Mouse (Mus musculus) olfactory bulb, adult 2 months (tissue): ENCODE results near the gene Miip. TPM values are rescaled to one million over a fixed set of nuclear protein-coding genes. Genes with fewer than 3 reads are reported as not detected.

Experiments used
- H3K27ac ChIP-seq: fragments of 200-500 bp; 2 replicates; pipeline ENCODE4 v1.5.1; 2012; ENCODE audit warnings: low read depth, low read length; ENCODE audit not compliant: insufficient read depth
- H3K4me1 ChIP-seq: fragments of 200-500 bp; 2 replicates; pipeline ENCODE4 v1.6.1; 2012; ENCODE audit warnings: low read length; ENCODE audit not compliant: control insufficient read depth, insufficient read depth
- H3K4me3 ChIP-seq: fragments of 200-500 bp; 2 replicates; pipeline ENCODE4 v1.5.1; 2012; ENCODE audit warnings: mild to moderate bottlenecking, low read depth, low read length, moderate library complexity; ENCODE audit not compliant: insufficient read depth
- CTCF ChIP-seq: fragments of 200-500 bp; IDR thresholded peaks from 2 replicates; pipeline ENCODE4 v1.5.1; 2012; ENCODE audit warnings: low read depth, mild to moderate bottlenecking, low read length, moderate library complexity; ENCODE audit not compliant: insufficient read depth
- POLR2A ChIP-seq: fragments of 200-500 bp; IDR thresholded peaks from 2 replicates; pipeline ENCODE4 v1.6.1; 2012; ENCODE audit warnings: mild to moderate bottlenecking, low read depth, low read length, moderate library complexity; ENCODE audit not compliant: insufficient read depth
- WGBS: fragments of 180-500 bp; shearing (Covaris S2); methylation state at CpG from one replicate; pipeline ENCODE4 v1.1.7; 2018; 5-methylcytosine and 5-hydroxymethylcytosine counted together
- polyA plus RNA-seq: library from polyadenylated mRNA; stranded (reverse); fragments of >200 nt; gene quantifications from 2 replicates; pipeline ENCODE4 v1.2.4, GENCODE M21; 2012; ENCODE audit warnings: low replicate concordance; ENCODE audit not compliant: missing spikeins, insufficient read depth, insufficient read length

Miip gene
- polyA plus RNA-seq, 1 experiment: not detected

DNA sequence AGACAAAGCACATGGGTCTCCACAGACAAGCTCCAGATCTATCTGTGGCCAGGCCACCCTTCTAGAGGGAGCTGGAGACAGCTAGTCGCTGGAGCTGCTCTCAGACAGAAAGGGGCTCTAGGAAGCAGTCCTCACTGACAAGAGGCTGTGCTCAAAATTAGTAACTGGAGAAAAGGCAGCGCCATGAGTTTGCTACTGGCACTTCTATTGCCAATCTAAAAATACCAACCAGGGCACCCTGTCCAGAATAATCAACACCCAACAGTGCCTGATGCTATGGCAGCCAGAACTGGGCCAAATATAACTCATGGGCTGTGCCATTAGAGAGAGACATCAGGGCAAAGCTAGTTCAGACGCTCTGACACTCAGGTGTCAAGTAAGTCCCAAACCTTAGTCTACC is 28.7 kb upstream of the Miip start:
- H3K4me3 ChIP-seq: no peak overlapping the region
- WGBS: 56% methylated on average over 3 of the region's 3 CpGs
- 0 out of 2 replicates have a peak overlapping the region, but pooled peaks have one; percentile 13 for H3K27ac ChIP-seq
- peaks cover 21% of the 10 kb centered on the region for H3K4me1 ChIP-seq
- no peak for TF ChIP-seq POLR2A
- no peak for TF ChIP-seq CTCF

DNA sequence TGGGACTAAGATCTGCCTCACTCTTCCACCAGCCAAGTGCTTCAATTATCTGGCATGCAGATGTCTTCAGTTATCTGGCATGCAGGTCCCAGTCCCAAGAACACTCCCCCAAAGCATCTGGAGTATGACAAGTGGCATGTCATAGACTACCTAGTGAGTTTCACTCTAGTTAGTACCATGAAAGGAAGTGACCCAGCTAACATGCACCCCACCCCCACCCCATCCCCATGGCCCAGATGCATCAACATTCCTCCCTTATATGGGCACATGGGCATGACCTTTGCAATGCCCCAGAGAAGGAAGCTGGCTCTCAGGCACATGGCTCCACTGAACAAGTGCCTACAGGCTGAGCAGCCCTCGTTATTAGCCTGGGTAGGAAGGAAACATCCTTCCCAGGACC is 27.8 kb upstream of the Miip start:
- H3K27ac ChIP-seq: no peak overlapping the region
- WGBS: 62% methylated on average over 1 of the region's 1 CpGs
- H3K4me3 ChIP-seq: no peak overlapping the region
- peaks cover 21% of the 10 kb centered on the region for H3K4me1 ChIP-seq
- TF ChIP-seq CTCF (no peak), POLR2A (no peak)

DNA sequence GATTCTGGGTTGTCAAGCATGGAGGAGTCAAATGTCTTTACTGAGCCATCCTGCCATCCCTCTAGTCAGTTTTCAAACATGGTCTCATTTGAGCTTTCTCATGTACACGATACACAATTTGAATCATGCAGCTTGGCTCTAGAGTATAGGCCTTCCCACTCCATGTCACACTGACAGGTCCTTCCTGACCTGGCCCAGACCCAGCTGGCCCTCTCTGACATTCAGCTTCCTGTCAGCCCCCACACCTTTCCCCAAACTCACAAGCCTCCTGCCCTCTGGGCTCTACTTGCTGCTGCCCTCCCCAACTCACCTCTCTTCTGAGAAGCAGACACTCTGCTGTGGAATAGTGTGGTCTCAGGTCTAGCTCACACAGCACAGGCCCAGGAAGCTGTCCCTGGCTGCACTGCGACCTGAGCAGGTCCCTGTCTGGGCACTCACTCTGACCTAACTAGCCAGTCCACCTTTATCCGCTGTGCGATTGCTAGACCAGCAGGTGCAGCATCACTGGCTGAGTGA is 27.3 kb upstream of the Miip start:
- 91% methylated on average over 4 of the region's 4 CpGs for WGBS
- TF ChIP-seq POLR2A: no peak
- no peak for TF ChIP-seq CTCF
- Histone ChIP-seq H3K4me3 (no peak overlapping the region), H3K27ac (no peak overlapping the region), H3K4me1 (peaks cover 20% of the 10 kb centered on the region)

DNA sequence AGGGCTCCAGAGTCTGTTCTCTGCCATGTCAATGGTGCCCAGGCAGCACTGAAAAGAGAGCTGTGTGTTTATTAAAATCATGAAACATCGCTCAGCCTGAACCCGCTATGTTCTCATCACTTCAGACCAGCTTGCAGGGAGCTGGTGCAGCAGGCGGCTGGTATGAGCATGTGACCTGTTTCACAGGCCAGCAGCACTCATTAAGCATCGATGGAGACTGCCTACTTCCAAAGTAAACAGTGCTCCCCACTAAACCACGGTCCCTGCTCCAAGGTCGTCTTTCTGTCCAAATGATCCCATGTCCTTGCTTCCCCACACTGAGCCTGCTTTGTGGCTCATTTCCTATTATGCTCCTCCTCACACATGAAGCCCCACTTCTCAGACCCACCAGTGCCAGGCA is 21.7 kb upstream of the Miip start:
- TF ChIP-seq POLR2A: no peak
- TF ChIP-seq CTCF: no peak
- H3K4me3 ChIP-seq: no peak overlapping the region
- H3K4me1 ChIP-seq: peaks cover 4% of the 10 kb centered on the region; the same call in 1 of the 2 replicates
- H3K27ac ChIP-seq: no peak overlapping the region
- WGBS: 67% methylated on average over 6 of the region's 6 CpGs

DNA sequence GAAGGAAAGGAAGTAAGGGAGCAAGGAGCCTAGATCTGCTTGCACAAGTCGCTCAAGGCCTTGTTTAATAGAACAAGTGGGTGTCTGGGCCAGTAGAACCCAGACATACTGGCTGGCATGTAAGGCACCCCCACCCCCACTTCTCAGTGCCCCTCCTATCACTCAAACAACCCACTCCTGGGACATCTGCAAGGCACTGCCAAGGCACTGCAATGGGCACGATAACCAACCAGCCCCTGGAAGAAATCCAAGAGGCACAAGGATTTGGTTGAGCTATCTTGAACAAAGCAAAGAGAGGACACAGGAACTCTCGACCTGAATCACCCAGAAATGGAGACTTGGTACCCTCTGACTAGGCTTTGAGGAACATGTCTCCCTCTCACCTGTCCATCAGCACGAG is 19.6 kb upstream of the Miip start:
- Histone ChIP-seq H3K27ac (no peak overlapping the region), H3K4me1 (peaks cover 4% of the 10 kb centered on the region; the same call in 1 of the 2 replicates), H3K4me3 (no peak overlapping the region)
- 62% methylated on average over 4 of the region's 4 CpGs for WGBS
- no peak for TF ChIP-seq CTCF
- TF ChIP-seq POLR2A: no peak

DNA sequence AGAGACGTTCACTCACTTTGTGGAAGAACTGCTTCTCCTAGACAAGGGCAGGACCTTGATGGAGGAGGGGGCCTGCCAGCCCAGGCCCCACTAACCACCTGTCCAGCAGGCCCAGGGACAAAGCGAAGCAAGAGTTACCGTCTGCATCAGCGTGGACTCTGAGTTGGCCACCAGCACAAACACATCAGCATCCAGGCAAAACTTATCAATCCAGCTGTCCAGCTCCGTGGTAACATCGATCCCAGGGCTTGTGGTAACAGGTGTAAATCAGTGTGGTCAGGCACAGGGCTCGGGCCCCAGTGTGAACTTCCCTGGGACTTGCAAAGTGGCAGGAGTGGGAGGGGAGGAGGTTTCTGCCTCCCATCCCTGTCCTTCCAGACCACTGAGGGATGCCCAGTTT is 18.7 kb upstream of the Miip start:
- TF ChIP-seq CTCF (no peak), POLR2A (no peak)
- WGBS: 91% methylated on average over 7 of the region's 7 CpGs
- H3K4me3 ChIP-seq: no peak overlapping the region
- H3K27ac ChIP-seq: no peak overlapping the region
- peaks cover 4% of the 10 kb centered on the region; the same call in 1 of the 2 replicates for H3K4me1 ChIP-seq

DNA sequence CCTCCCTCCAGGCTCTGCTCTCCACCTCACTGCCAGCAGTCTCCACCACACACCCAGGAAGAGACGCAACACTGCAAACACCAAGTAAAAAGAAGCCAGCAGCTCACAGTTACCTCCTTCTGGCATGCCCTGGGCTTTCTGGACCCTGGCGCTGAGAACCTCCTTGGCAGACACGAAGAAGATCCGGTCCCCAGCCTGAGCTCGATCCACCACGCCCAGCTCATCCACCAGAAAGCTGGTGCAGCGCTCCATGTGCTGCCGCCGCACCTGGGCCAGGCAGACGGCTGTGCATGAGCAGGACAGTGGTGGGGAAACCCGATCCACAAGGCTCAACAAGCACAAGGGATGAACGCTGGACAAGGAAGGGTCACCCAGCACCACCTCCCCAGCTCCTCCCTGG is 17.5 kb upstream of the Miip start:
- Histone ChIP-seq H3K27ac (no peak overlapping the region), H3K4me3 (no peak overlapping the region), H3K4me1 (peaks cover 4% of the 10 kb centered on the region; the same call in 1 of the 2 replicates)
- 91% methylated on average over 12 of the region's 12 CpGs for WGBS
- TF ChIP-seq CTCF (no peak), POLR2A (no peak)

DNA sequence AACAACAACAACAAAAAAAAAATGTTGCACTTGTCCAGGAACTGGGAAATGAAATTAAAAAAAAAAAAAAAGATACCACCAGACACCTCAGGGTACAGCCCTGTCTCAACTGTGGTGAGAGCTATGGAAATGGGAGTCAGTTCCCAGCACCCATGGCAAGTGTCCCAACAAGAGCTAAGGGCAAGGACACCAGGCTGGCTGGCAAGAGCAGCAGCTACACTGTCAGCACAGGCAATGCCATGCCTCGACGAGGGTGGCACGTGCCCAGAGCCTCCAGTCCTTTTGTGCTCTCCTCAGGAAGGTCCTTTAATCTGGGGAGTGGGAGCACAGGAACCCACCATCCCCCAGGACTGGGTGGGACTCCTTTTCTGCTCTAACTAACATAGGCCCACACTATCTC is 15.5 kb upstream of the Miip start:
- 78% methylated on average over 3 of the region's 3 CpGs for WGBS
- Histone ChIP-seq H3K4me1 (no peaks in the 10 kb centered on the region), H3K27ac (no peak overlapping the region), H3K4me3 (no peak overlapping the region)
- TF ChIP-seq CTCF (no peak), POLR2A (no peak)

DNA sequence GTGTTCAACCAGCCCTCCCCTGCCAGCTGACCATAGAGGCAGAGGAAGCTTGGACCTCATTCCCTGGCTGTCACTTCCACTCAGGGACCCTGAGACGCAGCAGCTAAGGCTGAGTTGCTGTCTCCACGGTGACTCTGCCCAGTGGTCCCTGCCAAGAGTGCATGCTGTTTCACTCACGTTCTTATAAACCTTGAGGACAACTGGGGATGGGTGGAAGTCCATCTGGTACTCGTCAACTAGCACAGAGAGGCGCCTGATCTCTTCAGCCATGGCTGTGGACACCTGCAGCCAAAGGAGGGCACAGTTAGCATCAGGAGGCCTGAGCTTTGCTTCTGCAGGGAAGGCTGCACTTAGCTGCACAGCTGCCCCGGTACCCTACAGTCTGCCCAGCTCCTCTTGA is 14.4 kb upstream of the Miip start:
- TF ChIP-seq POLR2A (no peak), CTCF (no peak)
- H3K27ac ChIP-seq: no peak overlapping the region
- H3K4me3 ChIP-seq: no peak overlapping the region
- 67% methylated on average over 6 of the region's 6 CpGs for WGBS
- H3K4me1 ChIP-seq: no peaks in the 10 kb centered on the region

DNA sequence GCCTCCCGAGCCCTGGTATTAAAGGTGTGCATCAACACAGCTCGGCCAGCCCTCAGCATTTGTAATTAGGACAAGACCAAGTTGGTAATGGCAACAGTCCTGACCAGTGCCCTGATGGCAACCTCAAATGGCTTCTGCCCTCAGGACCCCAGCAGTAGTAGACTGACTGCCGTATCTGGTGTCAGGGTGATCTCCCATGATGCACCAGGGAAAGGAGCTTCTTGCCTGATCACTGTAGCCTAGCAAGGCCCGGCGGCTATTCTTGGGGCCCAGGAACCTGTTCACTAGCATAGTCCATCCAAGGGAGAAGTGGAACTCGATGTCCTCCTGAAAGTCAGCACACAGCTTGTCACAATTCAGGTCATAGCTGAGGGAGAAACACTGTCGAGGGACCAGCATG is 13.2 kb upstream of the Miip start:
- TF ChIP-seq CTCF (no peak), POLR2A (no peak)
- H3K4me3 ChIP-seq: no peak overlapping the region
- H3K27ac ChIP-seq: no peak overlapping the region
- no peaks in the 10 kb centered on the region for H3K4me1 ChIP-seq
- WGBS: 92% methylated on average over 7 of the region's 7 CpGs
